Mouse (Mus musculus): Measurements from ENCODE around the gene Slc4a8.

The Slc4a8 gene

GRCm38 (mm10) chr15:100739442-100739841 is 22.1 kb upstream of the Slc4a8 start:
- in situ Hi-C loops (cut with MboI; ENCODE audit: unreplicated experiment in 2 of 2) = no loop called here

- in situ Hi-C loops (cut with MboI; ENCODE audit: unreplicated experiment in 2 of 2) = no loop called here
Observed at GRCm38 (mm10) chr15:100743238-100743637, 18.3 kb upstream of the Slc4a8 start.

GRCm38 (mm10) chr15:100746478-100747120 is 14.9 kb upstream of the Slc4a8 start:
- in situ Hi-C loops (cut with MboI; ENCODE audit: unreplicated experiment in 2 of 2) = no loop called here

- in situ Hi-C loops (cut with MboI; ENCODE audit: unreplicated experiment in 2 of 2) = no loop called here
Observed at GRCm38 (mm10) chr15:100747121-100747963, 14.2 kb upstream of the Slc4a8 start.

GRCm38 (mm10) chr15:100748584-100748983 is 13.0 kb upstream of the Slc4a8 start:
- in situ Hi-C loops (cut with MboI; ENCODE audit: unreplicated experiment in 2 of 2) = no loop called here

- in situ Hi-C loops (cut with MboI; ENCODE audit: unreplicated experiment in 2 of 2) = loop anchor here in 1 of 2 experiments (10.0 to 25.0 kb wide), 2 partner anchors 355 to 562 kb away; no protein-coding TSS in a partner anchor
Observed at GRCm38 (mm10) chr15:100749751-100750538, 11.6 kb upstream of the Slc4a8 start.

GRCm38 (mm10) chr15:100752439-100752838 is 9.1 kb upstream of the Slc4a8 start:
- in situ Hi-C loops (cut with MboI; ENCODE audit: unreplicated experiment in 2 of 2) = loop anchor here in 1 of 2 experiments (10.0 to 25.0 kb wide), 2 partner anchors 352 to 560 kb away; no protein-coding TSS in a partner anchor

- in situ Hi-C loops (cut with MboI; ENCODE audit: unreplicated experiment in 2 of 2) = loop anchor here in 1 of 2 experiments (10.0 to 25.0 kb wide), 2 partner anchors 352 to 559 kb away; no protein-coding TSS in a partner anchor
Observed at GRCm38 (mm10) chr15:100753045-100753444, 8.5 kb upstream of the Slc4a8 start.

- in situ Hi-C loops (cut with MboI; ENCODE audit: unreplicated experiment in 2 of 2) = loop anchor here in 1 of 2 experiments (10.0 to 25.0 kb wide), 2 partner anchors 351 to 558 kb away; no protein-coding TSS in a partner anchor
Observed at GRCm38 (mm10) chr15:100754041-100754440, 7.5 kb upstream of the Slc4a8 start.

GRCm38 (mm10) chr15:100754805-100755497 is 6.6 kb upstream of the Slc4a8 start:
- in situ Hi-C loops (cut with MboI; ENCODE audit: unreplicated experiment in 2 of 2) = loop anchor here in 1 of 2 experiments (10.0 to 25.0 kb wide), 2 partner anchors 350 to 557 kb away; no protein-coding TSS in a partner anchor

GRCm38 (mm10) chr15:100755498-100755859 is 6.1 kb upstream of the Slc4a8 start:
- in situ Hi-C loops (cut with MboI; ENCODE audit: unreplicated experiment in 2 of 2) = loop anchor here in 1 of 2 experiments (10.0 to 25.0 kb wide), 2 partner anchors 349 to 557 kb away; no protein-coding TSS in a partner anchor

GRCm38 (mm10) chr15:100755881-100756624 is 5.5 kb upstream of the Slc4a8 start:
- in situ Hi-C loops (cut with MboI; ENCODE audit: unreplicated experiment in 2 of 2) = loop anchor here in 1 of 2 experiments (10.0 to 25.0 kb wide), 2 partner anchors 349 to 556 kb away; no protein-coding TSS in a partner anchor

- in situ Hi-C loops (cut with MboI; ENCODE audit: unreplicated experiment in 2 of 2) = loop anchor here in 1 of 2 experiments (10.0 to 25.0 kb wide), 2 partner anchors 347 to 555 kb away; no protein-coding TSS in a partner anchor
Observed at GRCm38 (mm10) chr15:100757527-100757978, 4.0 kb upstream of the Slc4a8 start.

- in situ Hi-C loops (cut with MboI; ENCODE audit: unreplicated experiment in 2 of 2) = loop anchor here in 1 of 2 experiments (10.0 to 25.0 kb wide), 2 partner anchors 346 to 553 kb away; no protein-coding TSS in a partner anchor
Observed at GRCm38 (mm10) chr15:100759286-100759685, 2.3 kb upstream of the Slc4a8 start.

- in situ Hi-C loops (cut with MboI; ENCODE audit: unreplicated experiment in 2 of 2) = loop anchor here (5.0 to 25.0 kb wide), 7 partner anchors 66 to 551 kb away; no protein-coding TSS in a partner anchor
Observed at GRCm38 (mm10) chr15:100761036-100761418, 520 bp upstream of the Slc4a8 start.

GRCm38 (mm10) chr15:100762649-100763048 is 1.1 kb downstream of the Slc4a8 start:
- in situ Hi-C loops (cut with MboI; ENCODE audit: unreplicated experiment in 2 of 2) = loop anchor here (5.0 to 25.0 kb wide), 7 partner anchors 65 to 550 kb away; no protein-coding TSS in a partner anchor

- in situ Hi-C loops (cut with MboI; ENCODE audit: unreplicated experiment in 2 of 2) = loop anchor here (5.0 to 25.0 kb wide), 7 partner anchors 63 to 548 kb away; no protein-coding TSS in a partner anchor
Observed at GRCm38 (mm10) chr15:100764163-100764951, 2.8 kb downstream of the Slc4a8 start.

GRCm38 (mm10) chr15:100766826-100767225 is 5.3 kb downstream of the Slc4a8 start:
- in situ Hi-C loops (cut with MboI; ENCODE audit: unreplicated experiment in 2 of 2) = loop anchor here (10.0 to 25.0 kb wide), 3 partner anchors 138 to 545 kb away; no protein-coding TSS in a partner anchor

Measured in v-Abl transformed pro-B cells (cell line).